Mouse (Mus musculus) ES-E14 (cell line): Measurements from ENCODE around the gene Mapkapk3. TPM values are rescaled to one million over a fixed set of nuclear protein-coding genes. Genes with fewer than 3 reads are reported as not detected.

Experiments used
- DNase-seq: peaks from one replicate; pipeline ENCODE4 v3.0.0-alpha.2; 2013; ENCODE audit warnings: low read depth, low spot score
- H3K27ac ChIP-seq: 2 replicates; pipeline ENCODE4 v1.5.1; 2012; ENCODE audit warnings: low read depth, mild to moderate bottlenecking, low read length, moderate library complexity, mixed read lengths; ENCODE audit not compliant: poor library complexity, insufficient read depth, severe bottlenecking
- H3K36me3 ChIP-seq: 2 replicates; pipeline ENCODE4 v1.6.1; 2012; ENCODE audit warnings: mild to moderate bottlenecking, low read length, moderate library complexity, mixed read lengths; ENCODE audit not compliant: control insufficient read depth, poor library complexity, insufficient read depth, severe bottlenecking
- H3K4me1 ChIP-seq, 2 experiments: fragments of 150-350 bp in 1 of 2; sonication (generic) in 1 of 2; 2 replicates each; pipeline ENCODE4 v1.6.1; 2012; ENCODE audit warnings: low read length in 2 of 2, mild to moderate bottlenecking in 1 of 2, mixed read lengths in 1 of 2; ENCODE audit not compliant: control insufficient read depth in 2 of 2, insufficient read depth in 2 of 2, poor library complexity in 1 of 2
- H3K4me3 ChIP-seq, 2 experiments: fragments of 150-350 bp in 1 of 2; sonication (generic) in 1 of 2; 2 replicates each; pipeline ENCODE4 v1.5.1; 2012; ENCODE audit warnings: low read length in 2 of 2, low read depth in 1 of 2, mild to moderate bottlenecking in 1 of 2, mixed read lengths in 1 of 2; ENCODE audit not compliant: insufficient read depth in 1 of 2, poor library complexity in 1 of 2, severe bottlenecking in 1 of 2
- H3K9ac ChIP-seq: 2 replicates; pipeline ENCODE4 v1.6.1; 2012; ENCODE audit warnings: low read depth, mild to moderate bottlenecking, low read length, mixed read lengths; ENCODE audit not compliant: poor library complexity, insufficient read depth, severe bottlenecking
- H3K9me3 ChIP-seq: fragments of 150-350 bp; sonication (generic); 2 replicates; pipeline ENCODE4 v1.6.1; 2012; ENCODE audit warnings: low read depth, mild to moderate bottlenecking, low read length; ENCODE audit not compliant: control insufficient read depth, insufficient read depth
- CHD2 ChIP-seq: IDR thresholded peaks from 2 replicates; pipeline ENCODE4 v1.6.1; 2014; ENCODE audit warnings: mild to moderate bottlenecking, low read depth, low read length, inconsistent platforms
- HCFC1 ChIP-seq: IDR thresholded peaks from 2 replicates; pipeline ENCODE4 v1.6.1; 2012; ENCODE audit warnings: low read length, inconsistent platforms, borderline replicate concordance; ENCODE audit not compliant: insufficient read depth
- MAFK ChIP-seq: IDR thresholded peaks from 2 replicates; pipeline ENCODE4 v1.6.1; 2014; ENCODE audit warnings: mild to moderate bottlenecking, low read depth, low read length, inconsistent platforms; ENCODE audit not compliant: insufficient read depth
- ZC3H11A ChIP-seq: IDR thresholded peaks from 2 replicates; pipeline ENCODE4 v1.6.1; 2012; ENCODE audit warnings: low read depth, mild to moderate bottlenecking, inconsistent platforms, low read length, borderline replicate concordance
- ZNF384 ChIP-seq: IDR thresholded peaks from 2 replicates; pipeline ENCODE4 v1.6.1; 2012; ENCODE audit warnings: low read depth, low read length, inconsistent platforms
- in situ Hi-C, 2 experiments: fragments of 600-800 bp; cut with MboI; formaldehyde crosslinking; loops; one replicate each; pipeline ENCODE4 v1.15.1; 2025; ENCODE audit warnings: low sequenced_read_pairs in 2 of 2, inconsistent platforms in 1 of 2; ENCODE audit not compliant: unreplicated experiment in 2 of 2
- total RNA-seq: library from RNA; depleted of rRNA; stranded (reverse); fragments of 300-350 nt; gene quantifications from 2 replicates; pipeline ENCODE4 v1.2.3, GENCODE M21; 2012

The Mapkapk3 gene
- total RNA-seq, 1 experiment, result 25.7 TPM

DNA sequence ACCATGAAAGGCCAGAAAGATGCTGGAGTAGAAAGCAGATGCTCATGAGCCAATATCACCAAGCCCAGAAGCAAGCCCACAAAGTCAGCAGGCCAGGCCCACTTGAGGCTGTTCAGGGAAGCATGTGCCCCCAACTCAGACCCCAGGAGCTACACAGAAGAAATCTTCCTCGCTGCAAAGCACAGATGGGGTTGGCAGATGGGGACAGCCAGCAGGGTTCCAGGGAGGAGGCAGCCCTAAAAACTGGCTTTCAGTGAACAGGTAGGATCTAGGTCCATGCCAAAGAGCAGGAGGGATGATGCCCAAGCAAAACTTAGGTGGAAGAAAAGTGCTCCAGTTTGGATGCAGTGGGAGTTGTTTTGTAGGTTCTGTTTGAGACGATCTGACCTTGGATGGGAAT is 29.2 kb downstream of the Mapkapk3 start:
- Histone ChIP-seq H3K4me1 (0 out of 4 replicates have a peak, but pooled peaks cover 0 to 5% of the 10 kb centered on the region in 2 experiments), H3K9me3 (no peaks in the 10 kb centered on the region), H3K9ac (no peak overlapping the region), H3K4me3 (no peak overlapping the region), H3K27ac (no peak overlapping the region), H3K36me3 (peaks cover 27% of the 10 kb centered on the region)
- no peak for DNase-seq
- in situ Hi-C loops, result no loop called here
- no peak for TF ChIP-seq CHD2
- TF ChIP-seq HCFC1, result no peak
- TF ChIP-seq ZNF384, result no peak
- no peak for TF ChIP-seq MAFK
- no peak for TF ChIP-seq ZC3H11A

DNA sequence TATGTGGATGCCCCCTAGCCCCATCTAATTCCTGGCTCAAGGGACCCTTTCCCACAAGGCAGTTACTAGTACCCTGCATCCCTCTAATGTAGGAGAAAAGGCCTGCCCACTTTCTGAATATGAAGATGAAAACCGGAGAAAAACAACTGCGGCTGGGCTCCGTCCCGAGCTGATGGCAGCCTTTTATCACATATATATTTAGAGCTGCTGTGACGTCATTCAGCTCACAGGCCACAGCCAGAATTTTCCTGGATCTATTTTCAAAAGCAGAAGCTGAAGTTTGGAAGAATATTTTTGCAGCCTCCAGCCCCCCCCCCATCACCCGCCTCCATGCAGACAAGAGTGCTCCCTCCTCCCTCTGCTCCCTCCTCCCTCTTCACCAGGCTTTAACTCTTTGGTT is 30.1 kb downstream of the Mapkapk3 start:
- Histone ChIP-seq H3K36me3 (peaks cover 29% of the 10 kb centered on the region), H3K4me3 (no peak overlapping the region), H3K9ac (no peak overlapping the region), H3K9me3 (no peaks in the 10 kb centered on the region), H3K4me1 (peaks cover 0 to 9% of the 10 kb centered on the region in 2 experiments; a peak in 2 of 4 replicates), H3K27ac (no peak overlapping the region)
- TF ChIP-seq MAFK, result no peak
- no peak for TF ChIP-seq CHD2
- TF ChIP-seq HCFC1, result no peak
- no peak for TF ChIP-seq ZC3H11A
- no peak for TF ChIP-seq ZNF384
- DNase-seq, result no peak
- in situ Hi-C loops, result no loop called here

DNA sequence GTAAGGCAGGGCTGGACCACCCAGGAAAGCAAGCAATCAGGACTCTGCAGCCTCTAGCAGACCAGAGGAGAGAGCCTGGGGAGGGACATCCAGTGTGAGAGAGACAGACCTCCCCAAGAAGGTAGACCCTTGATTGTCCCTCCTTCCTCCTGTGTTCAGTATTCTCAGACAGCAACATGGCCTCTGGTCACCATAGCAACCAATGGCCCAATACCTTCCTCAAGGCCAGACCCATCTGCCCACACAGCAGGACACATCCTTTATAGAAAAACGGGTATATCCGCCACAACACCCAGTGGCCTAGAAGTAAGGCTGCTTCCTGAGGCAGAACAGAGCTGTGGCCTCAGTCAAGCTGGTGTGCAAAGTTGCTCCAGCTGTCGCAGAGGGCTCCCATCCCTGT is 34.1 kb downstream of the Mapkapk3 start:
- Histone ChIP-seq H3K9me3 (no peaks in the 10 kb centered on the region), H3K4me3 (no peak overlapping the region), H3K9ac (no peak overlapping the region), H3K36me3 (peaks cover 22% of the 10 kb centered on the region), H3K4me1 (peaks cover 0 to 12% of the 10 kb centered on the region in 2 experiments; a peak in 2 of 4 replicates), H3K27ac (no peak overlapping the region)
- TF ChIP-seq HCFC1, result no peak
- no peak for TF ChIP-seq CHD2
- no peak for TF ChIP-seq ZC3H11A
- no peak for TF ChIP-seq MAFK
- no peak for TF ChIP-seq ZNF384
- DNase-seq, result peak; percentile 54
- in situ Hi-C loops, result no loop called here

- Histone ChIP-seq H3K36me3 (peaks cover 22% of the 10 kb centered on the region), H3K27ac (no peak overlapping the region), H3K4me3 (no peak overlapping the region), H3K9ac (no peak overlapping the region), H3K4me1 (peaks cover 0 to 12% of the 10 kb centered on the region in 2 experiments; a peak in 2 of 4 replicates), H3K9me3 (no peaks in the 10 kb centered on the region)
- DNase-seq, result no peak
- TF ChIP-seq HCFC1 (no peak), MAFK (no peak), CHD2 (no peak), ZC3H11A (no peak), ZNF384 (no peak)
- in situ Hi-C loops, result no loop called here
Measured at GRCm38 (mm10) chr9:107254925-107255324, 34.8 kb downstream of the Mapkapk3 start.
